Mouse (Mus musculus) lung, postnatal 14 days (tissue): ENCODE results near the gene Gm42674.

Experiments used
- DNase-seq: peaks from one replicate; pipeline ENCODE4 v3.0.0; 2021

The Gm42674 gene

GRCm38 (mm10) chr3:90599401-90599800, 2.3 kb upstream of the Gm42674 start:
- DNase-seq = no peak

GRCm38 (mm10) chr3:90600036-90600435, 1.7 kb upstream of the Gm42674 start:
- DNase-seq = no peak

- DNase-seq = no peak
Measured at GRCm38 (mm10) chr3:90600458-90601195, 1.1 kb upstream of the Gm42674 start.

- DNase-seq = no peak
Measured at GRCm38 (mm10) chr3:90603623-90604022, 1.9 kb downstream of the Gm42674 start, which contains the start of gene S100a4. S100a4 (plus strand) TSS chr3:90603771.

- DNase-seq = peak; percentile 81
Measured at GRCm38 (mm10) chr3:90604416-90604815, 2.7 kb downstream of the Gm42674 start.

GRCm38 (mm10) chr3:90605049-90605448, 3.3 kb downstream of the Gm42674 start:
- no peak for DNase-seq

GRCm38 (mm10) chr3:90605736-90606135, 4.0 kb downstream of the Gm42674 start:
- no peak for DNase-seq

GRCm38 (mm10) chr3:90606185-90606584, 4.5 kb downstream of the Gm42674 start:
- DNase-seq = no peak

- DNase-seq = no peak
Measured at GRCm38 (mm10) chr3:90607361-90607760, 5.7 kb downstream of the Gm42674 start.

GRCm38 (mm10) chr3:90608223-90608622, 6.5 kb downstream of the Gm42674 start, which contains the start of gene S100a5:
S100a5 (plus strand) TSS chr3:90608523.
- DNase-seq = no peak

- DNase-seq = no peak
Measured at GRCm38 (mm10) chr3:90609102-90609501, 7.4 kb downstream of the Gm42674 start.

GRCm38 (mm10) chr3:90611494-90611893, 9.8 kb downstream of the Gm42674 start:
- DNase-seq = no peak

GRCm38 (mm10) chr3:90612061-90612460, 10.4 kb downstream of the Gm42674 start:
- no peak for DNase-seq

- DNase-seq = peak; percentile 72
Measured at GRCm38 (mm10) chr3:90612728-90613291, 11.1 kb downstream of the Gm42674 start, which contains the start of gene S100a6. S100a6 (plus strand) TSS chr3:90612882.

GRCm38 (mm10) chr3:90613461-90614147, 11.9 kb downstream of the Gm42674 start:
- no peak for DNase-seq

- DNase-seq = no peak
Measured at GRCm38 (mm10) chr3:90614148-90614530, 12.4 kb downstream of the Gm42674 start.

GRCm38 (mm10) chr3:90614611-90615251, 13.0 kb downstream of the Gm42674 start:
- DNase-seq = no peak

- DNase-seq = peak; percentile 82
Measured at GRCm38 (mm10) chr3:90615415-90615814, 13.7 kb downstream of the Gm42674 start.

GRCm38 (mm10) chr3:90615911-90616310, 14.2 kb downstream of the Gm42674 start:
- DNase-seq = no peak

- no peak for DNase-seq
Measured at GRCm38 (mm10) chr3:90617586-90617985, 15.9 kb downstream of the Gm42674 start.

GRCm38 (mm10) chr3:90621552-90621951, 19.8 kb downstream of the Gm42674 start:
- no peak for DNase-seq

GRCm38 (mm10) chr3:90623435-90624071, 21.8 kb downstream of the Gm42674 start:
- peak; percentile 72 for DNase-seq

- DNase-seq = no peak
Measured at GRCm38 (mm10) chr3:90625496-90625895, 23.8 kb downstream of the Gm42674 start.
